In genomic region chr4:41678863-41679262, GRCm38 (mm10) we compare ENCODE assay signal across 8 mouse cellular contexts. TPM values are rescaled to one million over a fixed set of nuclear protein-coding genes. Genes with fewer than 3 reads are reported as not detected.
A peak's percentile ranks its signal among the peaks of the same experiment; 100 is the strongest.
DNase-seq lines count a peak whose midpoint lies in the region; ATAC-seq and TF ChIP-seq lines count a peak whose summit lies in the region.
"Had no signal": no experiment of that assay in that cellular context is flagged by ENCODE, and none has a peak within 500 bp of the region (broad histone marks: within the 10 kb centered on the region; RNA-seq: fewer than 3 reads in every experiment).

No protein-coding gene starts in this region.

- no peak for TF ChIP-seq CTCF in lung, embryonic 14.5 days (IDR thresholded peaks at IDR 0.05; ENCODE audit: low read depth)

- DNase-seq in heart, postnatal 36 days = no peak
- no peak for DNase-seq in lung, embryonic 14.5 days
- no peak for DNase-seq in lung, postnatal 14 days
- no peak for DNase-seq in forebrain, embryonic 14.5 days (ENCODE audit: low spot score)
- DNase-seq in T-cell, adult 2 months (ENCODE audit: low spot score) = no peak

- H3K27me3 ChIP-seq in heart, embryonic 12.5 days (replicated peaks) = peaks cover 33% of the 10 kb centered on the region
- H3K27me3 ChIP-seq in lung, embryonic 14.5 days (ENCODE audit: insufficient read depth, low read length) = peaks cover 2% of the 10 kb centered on the region
- H3K27me3 ChIP-seq in forebrain, embryonic 14.5 days (replicated peaks; ENCODE audit: control insufficient read depth, insufficient read depth, low read length) = no peaks in the 10 kb centered on the region
- H3K27me3 ChIP-seq in stomach, embryonic 15.5 days (replicated peaks) = no peaks in the 10 kb centered on the region

- peaks cover 67% of the 10 kb centered on the region for H3K4me1 ChIP-seq in heart, embryonic 12.5 days (replicated peaks)
- peaks cover 44% of the 10 kb centered on the region for H3K4me1 ChIP-seq in lung, embryonic 14.5 days (ENCODE audit: insufficient read depth)
- H3K4me1 ChIP-seq in forebrain, embryonic 14.5 days (ENCODE audit: control insufficient read depth, insufficient read depth, low read length) = peaks cover 68% of the 10 kb centered on the region
- peaks cover 52% of the 10 kb centered on the region for H3K4me1 ChIP-seq in stomach, embryonic 15.5 days

- H3K4me2 ChIP-seq in heart, embryonic 12.5 days = no peak overlapping the region
- H3K4me2 ChIP-seq in lung, embryonic 14.5 days = no peak overlapping the region
- no peak overlapping the region for H3K4me2 ChIP-seq in forebrain, embryonic 14.5 days (ENCODE audit: low read length)
- no peak overlapping the region for H3K4me2 ChIP-seq in stomach, embryonic 15.5 days

- H3K27ac ChIP-seq in heart, embryonic 12.5 days (ENCODE audit: poor library complexity, severe bottlenecking) = no peak overlapping the region; the same call in 1 of the 2 replicates
- peak overlapping the region; percentile 5; the same call in 1 of the 2 replicates for H3K27ac ChIP-seq in lung, embryonic 14.5 days (ENCODE audit: low read depth)
- H3K27ac ChIP-seq in forebrain, embryonic 14.5 days (ENCODE audit: low read depth, low read length) = peak overlapping the region; percentile 39; the same call in 1 of the 2 replicates
- H3K27ac ChIP-seq in stomach, embryonic 15.5 days = 0 out of 2 replicates have a peak overlapping the region, but pooled peaks have one; percentile 51

- intact Hi-C loops in heart, postnatal 36 days (cut with DNase I) = no loop called here

- 42% methylated on average over 6 of the region's 6 CpGs for WGBS in heart, embryonic 12.5 days
- WGBS in lung, embryonic 14.5 days = 46% methylated on average over 6 of the region's 6 CpGs
- WGBS in forebrain, embryonic 14.5 days = 72% methylated on average over 6 of the region's 6 CpGs
- WGBS in stomach, embryonic 15.5 days = 64% methylated on average over 6 of the region's 6 CpGs

- H3K9me3 ChIP-seq in heart, embryonic 12.5 days (replicated peaks) = no peaks in the 10 kb centered on the region
- no peaks in the 10 kb centered on the region for H3K9me3 ChIP-seq in lung, embryonic 14.5 days (ENCODE audit: low read depth, low read length)
- no peaks in the 10 kb centered on the region for H3K9me3 ChIP-seq in forebrain, embryonic 14.5 days (replicated peaks; ENCODE audit: control insufficient read depth, low read length)
- no peaks in the 10 kb centered on the region for H3K9me3 ChIP-seq in stomach, embryonic 15.5 days

- no peak overlapping the region for H3K4me3 ChIP-seq in heart, embryonic 12.5 days
- no peak overlapping the region for H3K4me3 ChIP-seq in lung, embryonic 14.5 days (ENCODE audit: low read depth, low read length)
- no peak overlapping the region for H3K4me3 ChIP-seq in forebrain, embryonic 14.5 days (ENCODE audit: low read depth, low read length)
- H3K4me3 ChIP-seq in stomach, embryonic 15.5 days (replicated peaks) = no peak overlapping the region
- H3K4me3 ChIP-seq: myocyte had no signal

- no peak for ATAC-seq in heart, embryonic 12.5 days (ENCODE audit: insufficient number of reproducible peaks, low FRiP score)
- ATAC-seq in lung, embryonic 14.5 days (ENCODE audit: insufficient read depth) = no peak
- no peak for ATAC-seq in forebrain, embryonic 14.5 days
- no peak for ATAC-seq in stomach, embryonic 15.5 days (ENCODE audit: insufficient read depth, low FRiP score, low read depth)

- H3K9ac ChIP-seq in heart, embryonic 12.5 days = peak overlapping the region; percentile 52; the same call in 1 of the 2 replicates
- 0 out of 2 replicates have a peak overlapping the region, but pooled peaks have one; percentile 24 for H3K9ac ChIP-seq in lung, embryonic 14.5 days
- 0 out of 2 replicates have a peak overlapping the region, but pooled peaks have one; percentile 1 for H3K9ac ChIP-seq in forebrain, embryonic 14.5 days (ENCODE audit: low read length)
- no peak overlapping the region for H3K9ac ChIP-seq in stomach, embryonic 15.5 days

- H3K36me3 ChIP-seq in heart, embryonic 12.5 days = no peaks in the 10 kb centered on the region
- 0 out of 2 replicates have a peak, but pooled peaks cover 2% of the 10 kb centered on the region for H3K36me3 ChIP-seq in lung, embryonic 14.5 days (ENCODE audit: insufficient read depth)
- peaks cover 11% of the 10 kb centered on the region; the same call in 1 of the 2 replicates for H3K36me3 ChIP-seq in forebrain, embryonic 14.5 days (ENCODE audit: control insufficient read depth, insufficient read depth, low read length)
- H3K36me3 ChIP-seq in stomach, embryonic 15.5 days = no peaks in the 10 kb centered on the region

RNA-seq across cellular contexts. Expression of gene Cntfr, which starts 18.0 kb away (rescaled TPM):
- polyA plus RNA-seq in heart, embryonic 12.5 days (2016; fragmentation: Nextera tagmentation; extraction: Ambion mirVana) = 3.7 TPM in 2 replicates
- 1 to 10 TPM; 2.6 to 3.8 TPM for total RNA-seq in heart, postnatal 36 days (2021)
- polyA plus RNA-seq in lung, embryonic 14.5 days (2014; fragmentation: Nextera tagmentation; extraction: Ambion mirVana) = 8.2 and 9.6 TPM in 2 replicates
- polyA plus RNA-seq in forebrain, embryonic 14.5 days (2014; fragmentation: Nextera tagmentation; extraction: Ambion mirVana) = 12.6 and 12.7 TPM in 2 replicates
- 8.3 and 11.8 TPM in 2 replicates for polyA plus RNA-seq in stomach, embryonic 15.5 days (2015; fragmentation: Nextera tagmentation; extraction: Ambion mirVana)

RNA-seq across cellular contexts. Expression of gene Il11ra1, which starts 20.9 kb away (rescaled TPM):
- polyA plus RNA-seq in heart, embryonic 12.5 days (2016; fragmentation: Nextera tagmentation; extraction: Ambion mirVana) = 148 and 159 TPM in 2 replicates
- 10 to 100 TPM; 85.5 to 91.8 TPM for total RNA-seq in heart, postnatal 36 days (2021)
- 111 and 129 TPM in 2 replicates for polyA plus RNA-seq in lung, embryonic 14.5 days (2014; fragmentation: Nextera tagmentation; extraction: Ambion mirVana)
- polyA plus RNA-seq in forebrain, embryonic 14.5 days (2014; fragmentation: Nextera tagmentation; extraction: Ambion mirVana) = 23.9 and 24.3 TPM in 2 replicates
- polyA plus RNA-seq in stomach, embryonic 15.5 days (2015; fragmentation: Nextera tagmentation; extraction: Ambion mirVana) = 153 and 157 TPM in 2 replicates

RNA-seq across cellular contexts. Expression of gene Rpp25l, which starts 34.5 kb away (rescaled TPM):
- 39.7 and 40.9 TPM in 2 replicates for polyA plus RNA-seq in heart, embryonic 12.5 days (2016; fragmentation: Nextera tagmentation; extraction: Ambion mirVana)
- total RNA-seq in heart, postnatal 36 days (2021) = 10 to 100 TPM; 31.6 to 32.3 TPM
- 87.1 and 90.3 TPM in 2 replicates for polyA plus RNA-seq in lung, embryonic 14.5 days (2014; fragmentation: Nextera tagmentation; extraction: Ambion mirVana)
- 72.2 and 83.3 TPM in 2 replicates for polyA plus RNA-seq in forebrain, embryonic 14.5 days (2014; fragmentation: Nextera tagmentation; extraction: Ambion mirVana)
- 59.5 and 61.1 TPM in 2 replicates for polyA plus RNA-seq in stomach, embryonic 15.5 days (2015; fragmentation: Nextera tagmentation; extraction: Ambion mirVana)

RNA-seq across cellular contexts. Expression of gene Enho, which starts 38.7 kb away (rescaled TPM):
- 4.4 and 4.9 TPM in 2 replicates for polyA plus RNA-seq in heart, embryonic 12.5 days (2016; fragmentation: Nextera tagmentation; extraction: Ambion mirVana)
- 1 to 10 TPM; 9.1 to 9.9 TPM for total RNA-seq in heart, postnatal 36 days (2021)
- polyA plus RNA-seq in lung, embryonic 14.5 days (2014; fragmentation: Nextera tagmentation; extraction: Ambion mirVana) = 11.5 and 15.4 TPM in 2 replicates
- polyA plus RNA-seq in forebrain, embryonic 14.5 days (2014; fragmentation: Nextera tagmentation; extraction: Ambion mirVana) = 64.7 and 73.9 TPM in 2 replicates
- 18.3 and 24.0 TPM in 2 replicates for polyA plus RNA-seq in stomach, embryonic 15.5 days (2015; fragmentation: Nextera tagmentation; extraction: Ambion mirVana)

RNA-seq across cellular contexts. Expression of gene Dctn3, which starts 44.1 kb away (rescaled TPM):
- 113 and 118 TPM in 2 replicates for polyA plus RNA-seq in heart, embryonic 12.5 days (2016; fragmentation: Nextera tagmentation; extraction: Ambion mirVana)
- 10 to 100 TPM; 70.7 to 77.7 TPM for total RNA-seq in heart, postnatal 36 days (2021)
- polyA plus RNA-seq in lung, embryonic 14.5 days (2014; fragmentation: Nextera tagmentation; extraction: Ambion mirVana) = 103 and 106 TPM in 2 replicates
- 301 and 330 TPM in 2 replicates for polyA plus RNA-seq in forebrain, embryonic 14.5 days (2014; fragmentation: Nextera tagmentation; extraction: Ambion mirVana)
- polyA plus RNA-seq in stomach, embryonic 15.5 days (2015; fragmentation: Nextera tagmentation; extraction: Ambion mirVana) = 124 and 130 TPM in 2 replicates
